ENCODE assay signal across 13 mouse cellular contexts in the genomic region with DNA sequence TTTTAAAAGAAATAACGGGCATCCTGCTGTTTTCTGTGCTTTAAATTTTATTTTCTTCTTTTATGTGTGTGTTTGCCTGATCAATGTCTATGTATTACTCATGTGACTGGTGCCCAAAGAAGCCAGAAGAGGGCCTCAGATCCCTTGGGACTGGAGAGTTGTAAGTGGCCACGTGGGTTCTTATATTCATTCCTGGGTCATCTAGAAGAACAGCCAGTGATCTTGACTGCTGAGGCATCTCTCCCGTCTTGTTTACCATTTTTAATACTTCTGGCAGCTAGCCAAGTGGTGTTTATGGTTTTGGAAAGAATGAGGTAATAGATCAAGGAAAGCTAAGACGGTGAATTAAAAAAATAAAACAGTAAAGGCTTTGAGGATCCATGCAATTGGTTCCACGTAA.
DNase-seq lines count a peak whose midpoint lies in the region; ATAC-seq and TF ChIP-seq lines count a peak whose summit lies in the region.
"Had no signal": no experiment of that assay in that cellular context is flagged by ENCODE, and none has a peak within 500 bp of the region (broad histone marks: within the 10 kb centered on the region; RNA-seq: fewer than 3 reads in every experiment).

No protein-coding gene starts in this region.

- no peak for TF ChIP-seq EP300 in heart, adult 2 months (IDR thresholded peaks at IDR 0.05; ENCODE audit: insufficient read depth, low read depth, low read length)

- H3K4me1 ChIP-seq in heart, adult 2 months (ENCODE audit: control insufficient read depth, insufficient read depth, low read length), result no peaks in the 10 kb centered on the region
- no peaks in the 10 kb centered on the region for H3K4me1 ChIP-seq in midbrain, postnatal 0 days (ENCODE audit: insufficient read depth, low read length)
- no peaks in the 10 kb centered on the region for H3K4me1 ChIP-seq in midbrain, embryonic 10.5 days
- H3K4me1 ChIP-seq in cortical plate, adult 2 months (ENCODE audit: control insufficient read depth, insufficient read depth, low read length), result peaks cover 1% of the 10 kb centered on the region; the same call in 1 of the 2 replicates
- H3K4me1 ChIP-seq: liver, embryonic 13.5 days had no signal

- no peak overlapping the region for H3K4me2 ChIP-seq in midbrain, postnatal 0 days (ENCODE audit: low read depth, low read length, poor library complexity, severe bottlenecking)
- H3K4me2 ChIP-seq: heart, embryonic 11.5 days; liver, embryonic 13.5 days; midbrain, embryonic 13.5 days had no signal

- no peaks in the 10 kb centered on the region for H3K36me3 ChIP-seq in heart, adult 2 months (ENCODE audit: control insufficient read depth, insufficient read depth, low read length)
- no peaks in the 10 kb centered on the region for H3K36me3 ChIP-seq in midbrain, postnatal 0 days (ENCODE audit: insufficient read depth, low read length)
- H3K36me3 ChIP-seq in midbrain, embryonic 10.5 days, result no peaks in the 10 kb centered on the region
- H3K36me3 ChIP-seq: G1E; liver, embryonic 13.5 days; midbrain, embryonic 13.5 days had no signal

- 51% methylated on average over 5 of the region's 5 CpGs for WGBS in heart, adult 2 months
- 48% methylated on average over 5 of the region's 5 CpGs for WGBS in midbrain, postnatal 0 days
- WGBS in midbrain, embryonic 10.5 days, result 76% methylated on average over 5 of the region's 5 CpGs

- no peaks in the 10 kb centered on the region for H3K27me3 ChIP-seq in heart, adult 2 months (ENCODE audit: control insufficient read depth, insufficient read depth, low read length)
- no peaks in the 10 kb centered on the region for H3K27me3 ChIP-seq in midbrain, postnatal 0 days (ENCODE audit: insufficient read depth, low read length)
- no peaks in the 10 kb centered on the region for H3K27me3 ChIP-seq in midbrain, embryonic 10.5 days (ENCODE audit: low read depth, poor library complexity, severe bottlenecking)
- H3K27me3 ChIP-seq: liver, embryonic 13.5 days; midbrain, embryonic 13.5 days had no signal

- intact Hi-C loops in heart, adult 2 months (cut with DNase I), result no loop called here

- ATAC-seq in midbrain, postnatal 0 days (ENCODE audit: low FRiP score), result no peak
- ATAC-seq: midbrain, embryonic 13.5 days had no signal

- H3K9me3 ChIP-seq in midbrain, postnatal 0 days (ENCODE audit: low read length), result no peaks in the 10 kb centered on the region
- H3K9me3 ChIP-seq in midbrain, embryonic 10.5 days (replicated peaks), result no peaks in the 10 kb centered on the region
- H3K9me3 ChIP-seq: G1E; liver, embryonic 13.5 days; midbrain, embryonic 13.5 days had no signal

- H3K27ac ChIP-seq in heart, adult 2 months, result no peak overlapping the region
- H3K27ac ChIP-seq in midbrain, postnatal 0 days (ENCODE audit: low read depth, low read length), result no peak overlapping the region
- H3K27ac ChIP-seq in midbrain, embryonic 10.5 days (replicated peaks), result no peak overlapping the region
- no peak overlapping the region for H3K27ac ChIP-seq in cortical plate, adult 2 months (ENCODE audit: insufficient read depth, low read length)
- H3K27ac ChIP-seq: liver, embryonic 13.5 days; midbrain, embryonic 13.5 days had no signal

- H3K4me3 ChIP-seq in heart, adult 2 months, result no peak overlapping the region
- H3K4me3 ChIP-seq in midbrain, postnatal 0 days (ENCODE audit: low read depth, low read length), result no peak overlapping the region
- H3K4me3 ChIP-seq in midbrain, embryonic 10.5 days, result no peak overlapping the region
- H3K4me3 ChIP-seq in cortical plate, adult 2 months (ENCODE audit: insufficient read depth, low read length), result no peak overlapping the region
- H3K4me3 ChIP-seq: liver, embryonic 13.5 days; midbrain, embryonic 13.5 days had no signal

- H3K9ac ChIP-seq in heart, adult 2 months (ENCODE audit: low read depth, low read length), result no peak overlapping the region
- H3K9ac ChIP-seq in midbrain, postnatal 0 days (replicated peaks; ENCODE audit: low read length, poor library complexity, severe bottlenecking), result no peak overlapping the region
- H3K9ac ChIP-seq: liver, embryonic 13.5 days; midbrain, embryonic 13.5 days had no signal

- no peak for TF ChIP-seq POLR2A in heart, adult 2 months (IDR thresholded peaks at IDR 0.05; ENCODE audit: insufficient read depth, low read depth, low read length)
- no peak for TF ChIP-seq POLR2A in cortical plate, adult 2 months (IDR thresholded peaks at IDR 0.05; ENCODE audit: extremely low read depth, insufficient read depth, low read length)

- TF ChIP-seq CTCF in heart, adult 2 months (IDR thresholded peaks at IDR 0.05), result peak; percentile 42
- TF ChIP-seq CTCF in midbrain, postnatal 0 days (IDR thresholded peaks at IDR 0.05), result peak; percentile 48
- peak; percentile 22; the same call in 1 of the 2 replicates for TF ChIP-seq CTCF in cortical plate, adult 2 months (IDR thresholded peaks at IDR 0.05; ENCODE audit: extremely low read depth, insufficient read depth, low read length)

- H3K79me2 ChIP-seq in heart, adult 2 months (replicated peaks; ENCODE audit: control insufficient read depth, insufficient read depth, low read length), result no peaks in the 10 kb centered on the region

- DNase-seq in heart, adult 2 months, result no peak
- no peak for DNase-seq in heart, adult 18-20 months
- peak; percentile 66 for DNase-seq in midbrain, postnatal 0 days (ENCODE audit: low spot score)
- no peak for DNase-seq in midbrain, embryonic 10.5 days (ENCODE audit: low spot score)
- peak; percentile 10 for DNase-seq in lung, postnatal 25 days (ENCODE audit: low spot score)
- DNase-seq in testis, postnatal 10 days (ENCODE audit: low spot score), result no peak
- DNase-seq in adrenal gland, postnatal 25 days, result no peak
- DNase-seq: liver, embryonic 13.5 days; thymus, postnatal 25 days had no signal

Comparison
In these comparisons a context has a peak if more than half of its experiments do, and no peak if none do; other contexts are left out.
1. DNase-seq: peak in midbrain, postnatal 0 days (single experiment) and lung, postnatal 25 days (single experiment); none in heart, adult 2 months (0 of 2), heart, adult 18-20 months (0 of 2), midbrain, embryonic 10.5 days (single experiment), testis, postnatal 10 days (single experiment) and adrenal gland, postnatal 25 days (single experiment).
2. Peak in every context shown above with its lines, with median percentiles within 50 percentile points of each other: CTCF ChIP-seq.